8 mouse cellular contexts compared by ENCODE assay signal in genomic region chr6:28480752-28481492, GRCm38 (mm10). TPM values are rescaled to one million over a fixed set of nuclear protein-coding genes. Genes with fewer than 3 reads are reported as not detected.
DNase-seq lines count a peak whose midpoint lies in the region; ATAC-seq lines count a peak whose summit lies in the region.

No protein-coding gene starts in this region.

- H3K9me3 ChIP-seq in forebrain, embryonic 14.5 days (replicated peaks; ENCODE audit: control insufficient read depth, low read length): no peaks in the 10 kb centered on the region
- no peaks in the 10 kb centered on the region for H3K9me3 ChIP-seq in limb, embryonic 15.5 days

- no peaks in the 10 kb centered on the region for H3K27me3 ChIP-seq in forebrain, embryonic 14.5 days (replicated peaks; ENCODE audit: control insufficient read depth, insufficient read depth, low read length)
- no peaks in the 10 kb centered on the region for H3K27me3 ChIP-seq in limb, embryonic 15.5 days

- peaks cover 10% of the 10 kb centered on the region for H3K4me1 ChIP-seq in forebrain, embryonic 14.5 days (ENCODE audit: control insufficient read depth, insufficient read depth, low read length)
- peaks cover 32% of the 10 kb centered on the region for H3K4me1 ChIP-seq in limb, embryonic 15.5 days

- H3K27ac ChIP-seq in forebrain, embryonic 14.5 days (ENCODE audit: low read depth, low read length): no peak overlapping the region; the same call in 1 of the 2 replicates
- H3K27ac ChIP-seq in limb, embryonic 15.5 days: peak overlapping the region; percentile 91

- peak overlapping the region; percentile 83 for H3K9ac ChIP-seq in forebrain, embryonic 14.5 days (ENCODE audit: low read length)
- H3K9ac ChIP-seq in limb, embryonic 15.5 days: peak overlapping the region; percentile 76

- peak overlapping the region; percentile 91 for H3K4me3 ChIP-seq in forebrain, embryonic 14.5 days (ENCODE audit: low read depth, low read length)
- H3K4me3 ChIP-seq in limb, embryonic 15.5 days: peak overlapping the region; percentile 93

- H3K36me3 ChIP-seq in forebrain, embryonic 14.5 days (ENCODE audit: control insufficient read depth, insufficient read depth, low read length): no peaks in the 10 kb centered on the region
- H3K36me3 ChIP-seq in limb, embryonic 15.5 days: 0 out of 2 replicates have a peak, but pooled peaks cover 5% of the 10 kb centered on the region

- 6% methylated on average over 21 of the region's 21 CpGs for WGBS in forebrain, embryonic 14.5 days
- WGBS in limb, embryonic 15.5 days: 2% methylated on average over 21 of the region's 21 CpGs

- DNase-seq in cerebellum, adult 9-11 months: peak; percentile 24
- no peak for DNase-seq in cerebellum, postnatal 36 days
- DNase-seq in 416B (ENCODE audit: low read depth): peak; percentile 36
- DNase-seq in forebrain, embryonic 14.5 days (ENCODE audit: low spot score): no peak
- peak; percentile 54 for DNase-seq in testis, postnatal 14 days (ENCODE audit: low spot score)
- no peak for DNase-seq in adrenal gland, postnatal 4 days (ENCODE audit: low spot score in 2 of 2)
- no peak for DNase-seq in cerebellum, postnatal 14 days

- no peak for ATAC-seq in forebrain, embryonic 14.5 days
- no peak for ATAC-seq in limb, embryonic 15.5 days (ENCODE audit: insufficient number of reproducible peaks, low FRiP score, low TSS enrichment, low read depth)

- peak overlapping the region; percentile 91 for H3K4me2 ChIP-seq in forebrain, embryonic 14.5 days (ENCODE audit: low read length)
- H3K4me2 ChIP-seq in limb, embryonic 15.5 days: peak overlapping the region; percentile 60

RNA-seq across cellular contexts. Expression of gene Snd1, which starts 6.0 kb away (rescaled TPM):
- 67.9 and 80.0 TPM in 2 replicates for polyA plus RNA-seq in forebrain, embryonic 14.5 days (2014; fragmentation: Nextera tagmentation; extraction: Ambion mirVana)
- 119 and 120 TPM in 2 replicates for polyA plus RNA-seq in limb, embryonic 15.5 days (2015; fragmentation: Nextera tagmentation; extraction: Ambion mirVana)
- total RNA-seq in adrenal gland, postnatal 4 days (2021): 100 to 1,000 TPM; 148 to 163 TPM

RNA-seq across cellular contexts. Expression of gene Pax4, which starts 31.8 kb away (rescaled TPM):
- 0.16 TPM in 1 of 2 replicates, not detected in the other for polyA plus RNA-seq in forebrain, embryonic 14.5 days (2014; fragmentation: Nextera tagmentation; extraction: Ambion mirVana)
- not detected in 2 replicates for polyA plus RNA-seq in limb, embryonic 15.5 days (2015; fragmentation: Nextera tagmentation; extraction: Ambion mirVana)
- total RNA-seq in adrenal gland, postnatal 4 days (2021): not detected

RNA-seq across cellular contexts. Expression of gene Gcc1, which starts 52.7 kb away (rescaled TPM):
- polyA plus RNA-seq in forebrain, embryonic 14.5 days (2014; fragmentation: Nextera tagmentation; extraction: Ambion mirVana): 7.2 and 9.7 TPM in 2 replicates
- 10.6 and 11.9 TPM in 2 replicates for polyA plus RNA-seq in limb, embryonic 15.5 days (2015; fragmentation: Nextera tagmentation; extraction: Ambion mirVana)
- total RNA-seq in adrenal gland, postnatal 4 days (2021): 10 to 100 TPM; 17.3 to 20.6 TPM

RNA-seq across cellular contexts. Expression of gene Fscn3, which starts 53.3 kb away (rescaled TPM):
- not detected in 2 replicates for polyA plus RNA-seq in forebrain, embryonic 14.5 days (2014; fragmentation: Nextera tagmentation; extraction: Ambion mirVana)
- polyA plus RNA-seq in limb, embryonic 15.5 days (2015; fragmentation: Nextera tagmentation; extraction: Ambion mirVana): not detected in 2 replicates
- not detected for total RNA-seq in adrenal gland, postnatal 4 days (2021)

RNA-seq across cellular contexts. Expression of gene Arf5, which starts 57.6 kb away (rescaled TPM):
- polyA plus RNA-seq in forebrain, embryonic 14.5 days (2014; fragmentation: Nextera tagmentation; extraction: Ambion mirVana): 407 and 420 TPM in 2 replicates
- 395 and 420 TPM in 2 replicates for polyA plus RNA-seq in limb, embryonic 15.5 days (2015; fragmentation: Nextera tagmentation; extraction: Ambion mirVana)
- 100 to 1,000 TPM; 202 to 211 TPM for total RNA-seq in adrenal gland, postnatal 4 days (2021)

Comparison
In these comparisons a context has a peak if more than half of its experiments do, and no peak if none do; other contexts are left out.
1. DNase-seq: peak in cerebellum, adult 9-11 months (single experiment), 416B (single experiment) and testis, postnatal 14 days (single experiment); none in cerebellum, postnatal 36 days (0 of 2), forebrain, embryonic 14.5 days (single experiment), adrenal gland, postnatal 4 days (0 of 2) and cerebellum, postnatal 14 days (0 of 2).